Mouse (Mus musculus): Measurements from ENCODE around the gene Il1r2.

The Il1r2 gene

DNA sequence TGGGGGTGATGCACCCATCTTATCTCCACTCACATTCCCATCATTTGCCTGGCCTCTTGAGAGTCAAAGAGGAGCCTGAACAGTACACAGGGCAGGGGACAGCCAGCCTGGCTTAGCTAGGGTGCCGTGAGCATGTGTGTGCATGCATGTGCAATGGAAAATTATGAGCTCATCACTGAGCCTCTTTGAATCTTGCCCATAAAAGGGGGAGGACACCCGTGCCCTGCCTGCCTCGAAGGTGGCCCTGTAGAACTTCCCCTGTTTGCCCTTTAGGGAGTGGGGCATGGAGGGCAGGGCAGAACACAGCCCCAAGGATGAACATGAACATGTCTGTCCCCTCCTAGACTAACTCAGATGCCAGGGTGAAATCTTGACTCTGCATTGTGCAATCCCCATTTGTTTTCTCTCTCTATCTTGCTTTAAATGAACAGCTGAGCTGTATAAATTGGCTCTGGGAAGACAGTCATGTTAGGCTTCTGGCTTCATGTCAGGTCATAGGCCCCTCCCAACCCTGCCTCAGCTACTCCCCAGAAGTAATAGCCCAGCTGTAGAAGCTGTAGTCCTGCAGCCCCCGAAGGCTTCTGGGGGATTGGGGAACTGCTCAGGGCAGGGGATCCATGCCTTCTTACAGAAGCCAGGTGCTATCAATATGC is 14.6 kb upstream of the Il1r2 start:
- CTCF ChIA-PET, result no interaction called here

DNA sequence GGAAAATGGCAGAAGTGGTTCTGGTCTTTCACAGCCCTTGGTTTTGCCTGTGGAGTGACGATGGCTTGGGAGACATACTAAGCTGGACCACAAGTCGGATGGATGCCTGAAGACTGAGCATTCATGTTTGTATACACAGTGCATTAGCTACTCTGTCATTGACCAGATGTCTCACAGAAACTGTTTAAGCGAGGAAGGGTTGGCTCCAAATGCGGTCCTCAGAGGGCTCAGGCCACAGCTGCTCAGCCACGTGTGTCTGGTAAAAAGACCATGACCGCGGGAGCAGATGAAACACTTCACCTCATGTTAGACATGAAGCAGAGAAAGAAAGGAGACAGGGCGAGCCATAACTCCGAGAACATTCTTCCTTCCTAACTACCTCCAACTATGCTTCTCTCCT is 12.5 kb upstream of the Il1r2 start:
- CTCF ChIA-PET, result no interaction called here

DNA sequence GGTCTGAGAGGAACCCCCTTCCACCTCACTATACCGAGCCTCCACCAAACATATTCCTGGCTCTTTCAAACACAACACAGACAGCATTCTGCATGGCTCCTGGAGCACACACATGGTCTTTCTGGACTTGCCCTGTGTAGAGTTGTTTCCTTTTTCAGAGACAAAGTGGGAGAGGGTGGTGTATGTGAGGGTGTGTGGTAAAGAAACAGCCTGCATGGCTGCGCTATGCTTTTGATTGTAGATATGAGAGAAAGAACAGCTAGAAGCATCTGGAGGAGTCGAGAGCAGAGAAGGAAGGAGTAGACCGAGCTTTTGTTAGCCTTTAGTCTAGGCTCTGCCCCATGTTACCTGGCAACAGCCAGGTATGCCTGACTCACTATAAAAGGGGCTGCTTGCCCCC is 10.5 kb upstream of the Il1r2 start:
- CTCF ChIA-PET, result no interaction called here

DNA sequence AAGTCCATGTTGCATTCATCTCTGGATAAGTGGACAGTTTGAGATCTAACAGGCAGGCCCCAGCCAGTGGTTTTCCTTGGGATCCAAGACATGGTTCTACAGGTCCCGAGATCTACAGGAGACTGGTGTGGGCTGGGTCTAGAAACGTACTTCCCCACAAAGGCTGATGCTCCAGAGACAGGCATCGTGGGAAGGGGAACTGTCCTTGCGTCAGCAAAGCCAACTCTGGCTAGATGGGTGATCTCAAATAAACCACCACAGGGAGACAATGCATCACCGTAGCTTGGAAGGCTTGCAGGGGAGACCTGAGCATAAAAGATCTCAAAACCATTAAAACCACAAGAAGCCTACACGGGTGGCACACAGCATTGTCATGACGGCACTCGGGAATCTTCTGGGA is 9.4 kb upstream of the Il1r2 start:
- CTCF ChIA-PET, result no interaction called here

DNA sequence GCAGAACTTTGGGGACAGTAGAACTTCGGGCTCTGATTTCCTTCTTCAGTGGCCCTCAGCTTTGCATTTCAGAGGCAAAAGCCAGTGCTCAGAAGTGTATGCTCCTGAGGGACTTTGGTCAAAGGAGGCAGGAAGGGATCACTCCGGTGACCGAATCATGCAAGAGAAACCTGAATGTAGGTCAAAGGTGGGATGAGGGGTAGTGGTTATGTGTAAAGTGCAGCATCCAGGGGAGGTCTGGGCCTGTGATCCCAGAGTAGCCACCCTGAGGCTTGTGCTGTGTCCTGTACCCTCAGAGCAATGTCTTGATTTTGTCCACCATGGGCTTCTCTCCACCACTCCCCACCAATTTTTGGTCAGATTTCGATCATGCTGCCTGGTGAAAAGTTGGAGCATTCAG is 1.3 kb upstream of the Il1r2 start:
- CTCF ChIA-PET, result no interaction called here

DNA sequence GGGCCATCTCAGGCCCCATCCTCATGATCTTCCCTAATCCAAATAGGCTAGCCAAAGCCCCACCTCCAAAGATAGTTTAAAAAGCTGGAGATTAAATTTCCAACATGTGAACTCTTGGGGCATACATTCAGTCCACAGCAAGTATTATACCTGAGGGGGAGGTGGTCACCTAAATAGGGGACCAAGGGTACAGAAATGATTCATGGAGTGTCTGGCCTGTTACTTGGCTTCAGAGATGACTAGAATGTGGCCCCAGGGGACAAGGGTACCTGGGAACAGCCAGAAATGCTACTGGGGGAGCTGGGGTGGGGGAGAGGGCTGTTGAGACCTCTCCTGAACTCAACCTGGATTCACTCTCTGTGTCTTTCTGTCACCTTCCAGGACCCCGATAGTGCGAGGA is 3.4 kb downstream of the Il1r2 start:
- CTCF ChIA-PET, result no interaction called here

DNA sequence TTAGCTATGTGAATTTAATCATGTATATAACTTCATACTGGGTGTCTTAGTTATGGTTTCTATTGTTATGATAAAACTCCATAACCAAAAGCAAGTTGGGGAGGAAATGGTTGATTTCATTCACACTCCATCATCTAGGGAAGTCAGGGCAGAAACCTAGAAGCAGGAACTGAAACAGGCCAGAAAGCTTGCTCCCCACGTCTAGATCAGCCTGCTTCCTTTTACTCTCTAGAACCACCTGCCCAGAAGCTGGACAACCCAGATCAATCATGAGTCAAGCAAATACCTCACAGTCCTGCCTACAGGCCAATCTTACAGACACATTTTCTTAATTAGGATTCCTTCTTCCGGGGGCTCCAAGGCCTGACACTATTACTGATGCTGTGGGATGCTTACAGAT is 7.2 kb downstream of the Il1r2 start:
- CTCF ChIA-PET, result no interaction called here

DNA sequence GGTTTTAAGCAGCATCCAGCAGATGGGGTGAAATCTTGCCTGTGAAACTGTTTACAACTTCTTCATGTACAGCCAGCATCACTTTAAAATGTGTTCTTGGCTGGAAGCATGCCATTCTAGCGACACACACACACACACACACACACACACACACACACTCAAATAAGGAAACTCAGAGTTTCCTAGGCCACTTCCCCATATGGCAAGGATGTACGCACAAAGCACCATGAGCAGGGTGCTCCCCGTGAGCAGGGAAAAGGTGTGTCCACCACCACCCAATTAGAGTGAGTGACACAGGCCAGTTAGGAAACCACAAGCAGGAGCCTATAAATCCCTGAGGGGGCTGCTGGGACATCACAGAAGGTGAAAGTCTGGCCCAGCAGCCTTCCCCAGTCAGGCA is 10.5 kb downstream of the Il1r2 start:
- CTCF ChIA-PET, result no interaction called here

DNA sequence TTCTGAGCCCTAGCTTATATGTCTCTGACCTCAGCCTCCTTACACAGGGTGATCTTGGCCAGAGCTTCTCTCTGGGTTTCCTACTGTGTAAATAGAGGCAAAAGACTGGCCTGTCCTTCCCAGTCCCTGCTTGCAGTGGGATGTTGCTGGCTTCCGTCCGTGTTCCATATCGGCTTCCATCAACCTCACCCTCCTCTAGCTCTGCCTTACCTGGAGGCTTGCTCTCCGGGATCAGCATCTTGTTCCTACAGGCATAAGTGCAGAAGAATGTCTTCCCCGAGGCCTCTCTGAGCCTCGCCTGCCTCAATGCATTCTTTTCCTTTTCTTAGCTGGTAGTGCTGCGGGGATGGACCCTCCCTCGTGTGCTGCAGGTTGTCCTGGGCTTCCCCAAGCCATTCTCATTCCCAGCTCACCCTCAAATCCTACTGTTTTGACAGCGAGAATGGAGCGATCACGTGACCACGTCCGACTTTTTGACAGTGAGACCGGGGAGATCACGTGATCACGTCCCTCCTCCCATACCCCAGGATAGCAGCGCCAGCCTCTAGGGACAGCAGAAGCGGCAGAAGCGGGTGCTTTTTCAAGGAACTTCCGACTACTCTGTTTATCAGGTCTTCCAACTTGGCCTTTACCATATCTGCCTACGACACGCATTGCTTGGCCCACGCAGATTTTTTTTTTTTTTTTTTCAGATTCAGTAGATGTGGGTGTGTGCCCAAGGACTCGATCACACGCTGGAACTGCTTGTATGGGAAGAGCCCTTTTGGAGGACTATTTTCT is 11.7 kb downstream of the Il1r2 start:
- CTCF ChIA-PET, result no interaction called here

DNA sequence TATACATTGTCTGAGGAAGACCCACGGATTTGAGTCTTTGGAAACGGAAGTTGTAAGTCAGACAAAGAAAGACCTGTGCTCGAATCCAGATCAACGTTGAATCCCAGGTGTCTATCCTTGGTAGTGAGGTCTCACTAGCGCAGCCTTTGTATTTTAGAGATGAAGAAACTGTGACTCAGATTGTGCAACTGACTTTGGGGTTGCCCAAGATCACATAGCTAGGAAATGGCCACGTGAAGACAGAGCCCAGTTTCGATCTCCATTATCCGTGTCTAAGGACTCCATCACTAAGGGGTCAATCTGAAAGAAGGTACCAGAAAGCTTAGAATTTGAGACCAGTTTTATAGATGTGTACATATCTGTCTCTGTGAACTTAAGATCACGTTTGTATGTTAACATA is 17.3 kb downstream of the Il1r2 start:
- CTCF ChIA-PET, result interaction anchor here (0.5 to 1.1 kb wide), 2 partner anchors 26 to 34 kb away, joined by 3 read pairs; no protein-coding TSS in a partner anchor

DNA sequence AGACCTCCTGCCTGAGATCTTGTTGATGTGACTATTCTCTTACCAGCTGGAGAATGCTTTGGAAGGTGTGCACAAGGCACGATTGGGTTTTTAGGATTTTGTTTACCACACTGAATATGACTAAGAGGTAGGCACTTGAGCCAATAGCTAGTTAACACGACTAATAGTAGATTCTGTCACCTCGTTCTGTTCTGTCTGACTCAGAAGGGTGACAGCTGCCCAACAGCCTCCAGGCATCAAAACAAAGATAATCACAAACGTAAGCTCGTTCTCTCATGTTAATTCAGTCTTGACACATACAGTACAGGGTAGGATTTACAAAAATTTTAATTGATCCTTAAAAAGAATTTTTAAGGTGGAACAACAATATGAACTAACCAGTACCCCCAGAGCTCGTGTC is 18.7 kb downstream of the Il1r2 start:
- CTCF ChIA-PET, result no interaction called here

DNA sequence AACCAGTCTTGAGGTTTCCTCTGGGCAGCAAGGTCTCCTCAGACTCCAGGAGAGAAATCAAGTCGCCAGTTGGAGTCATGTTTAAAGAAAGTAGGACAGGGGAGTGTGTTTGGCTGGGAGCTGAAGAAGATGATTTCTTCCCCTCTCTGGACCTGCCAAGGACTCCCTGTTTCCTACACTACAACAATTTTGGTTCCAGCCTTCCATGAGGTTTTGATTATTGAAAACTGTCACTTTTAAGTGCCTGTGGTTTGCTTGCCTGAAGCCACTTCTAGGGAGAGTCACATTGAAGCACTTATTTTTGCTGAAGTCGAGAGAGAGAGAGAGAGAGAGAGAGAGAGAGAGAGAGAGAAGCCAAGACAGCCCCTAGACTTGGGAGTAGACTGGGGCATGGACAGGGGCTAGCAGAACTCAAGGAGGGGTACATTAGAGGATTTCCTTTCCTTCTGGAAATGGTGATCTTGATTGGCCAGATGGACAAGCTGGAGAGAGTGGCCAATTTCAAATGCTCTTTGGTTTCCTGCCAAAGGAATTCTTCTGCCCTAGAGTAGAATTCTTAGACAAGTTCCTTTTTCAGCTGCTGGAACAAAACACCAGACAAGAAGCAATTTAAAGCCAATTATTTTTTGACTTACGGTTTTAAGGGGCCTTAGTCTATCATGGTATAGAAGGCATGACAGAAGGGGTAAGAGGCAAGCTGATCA is 20.9 kb downstream of the Il1r2 start:
- CTCF ChIA-PET, result interaction anchor here (0.6 to 0.7 kb wide), 2 partner anchors 29 to 628 kb away, joined by 3 to 4 read pairs; no protein-coding TSS in a partner anchor

DNA sequence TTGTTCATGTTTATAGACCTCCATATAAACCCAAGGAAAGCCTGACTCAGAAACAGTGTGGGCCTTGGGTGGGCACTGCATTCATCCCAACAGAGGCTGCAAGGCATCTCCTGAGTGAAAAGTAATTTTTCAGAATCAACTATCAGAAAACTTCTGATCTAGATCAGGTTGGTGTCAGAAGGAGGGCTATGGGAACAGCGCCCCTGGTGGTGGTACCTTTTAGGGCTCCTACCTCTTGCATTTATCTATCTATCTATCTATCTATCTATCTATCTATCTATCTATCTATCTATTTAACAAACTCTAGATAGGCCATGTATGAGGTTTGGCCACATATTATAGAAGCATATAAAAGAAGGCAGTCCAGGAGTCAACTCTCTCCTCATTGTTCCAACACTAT is 21.7 kb downstream of the Il1r2 start:
- CTCF ChIA-PET, result no interaction called here

DNA sequence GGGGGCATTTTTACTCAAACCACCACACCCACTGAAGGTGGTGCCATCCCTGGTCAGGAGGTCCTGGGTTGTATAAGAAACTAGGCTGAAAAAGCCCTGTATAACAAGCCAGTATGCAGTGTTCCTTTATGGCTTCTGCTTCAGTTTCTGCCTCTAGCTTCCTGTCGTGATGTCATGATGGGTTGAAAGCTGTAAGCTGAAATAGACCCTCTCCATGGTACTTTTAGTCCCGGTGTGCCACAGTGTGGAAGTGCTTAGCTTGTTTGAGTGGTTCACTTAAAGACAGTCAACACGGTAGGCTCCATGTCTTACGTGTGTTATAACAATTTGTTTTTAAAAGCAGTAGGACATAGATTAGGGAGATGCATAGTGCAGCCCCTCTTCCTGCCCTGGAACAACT is 32.4 kb downstream of the Il1r2 start:
- CTCF ChIA-PET, result no interaction called here

DNA sequence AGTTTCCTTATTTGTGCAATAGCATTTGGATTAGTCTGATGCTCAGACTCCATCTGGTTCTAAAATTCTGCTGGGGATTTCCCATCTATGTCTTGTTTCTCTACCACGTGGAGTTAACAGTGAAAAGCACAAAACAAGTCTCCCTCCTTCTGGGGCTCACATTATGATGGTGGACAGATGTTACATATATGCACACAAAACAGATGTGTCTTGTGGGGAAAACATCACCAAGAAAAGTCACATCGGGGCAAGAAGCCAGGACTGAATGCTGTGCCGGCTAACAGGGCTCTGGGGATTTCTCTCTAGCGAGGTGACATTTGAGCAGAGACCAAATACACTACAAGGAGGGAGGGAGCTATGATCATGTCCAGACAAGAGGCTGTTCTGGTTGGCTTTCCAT is 32.8 kb downstream of the Il1r2 start:
- CTCF ChIA-PET, result no interaction called here

DNA sequence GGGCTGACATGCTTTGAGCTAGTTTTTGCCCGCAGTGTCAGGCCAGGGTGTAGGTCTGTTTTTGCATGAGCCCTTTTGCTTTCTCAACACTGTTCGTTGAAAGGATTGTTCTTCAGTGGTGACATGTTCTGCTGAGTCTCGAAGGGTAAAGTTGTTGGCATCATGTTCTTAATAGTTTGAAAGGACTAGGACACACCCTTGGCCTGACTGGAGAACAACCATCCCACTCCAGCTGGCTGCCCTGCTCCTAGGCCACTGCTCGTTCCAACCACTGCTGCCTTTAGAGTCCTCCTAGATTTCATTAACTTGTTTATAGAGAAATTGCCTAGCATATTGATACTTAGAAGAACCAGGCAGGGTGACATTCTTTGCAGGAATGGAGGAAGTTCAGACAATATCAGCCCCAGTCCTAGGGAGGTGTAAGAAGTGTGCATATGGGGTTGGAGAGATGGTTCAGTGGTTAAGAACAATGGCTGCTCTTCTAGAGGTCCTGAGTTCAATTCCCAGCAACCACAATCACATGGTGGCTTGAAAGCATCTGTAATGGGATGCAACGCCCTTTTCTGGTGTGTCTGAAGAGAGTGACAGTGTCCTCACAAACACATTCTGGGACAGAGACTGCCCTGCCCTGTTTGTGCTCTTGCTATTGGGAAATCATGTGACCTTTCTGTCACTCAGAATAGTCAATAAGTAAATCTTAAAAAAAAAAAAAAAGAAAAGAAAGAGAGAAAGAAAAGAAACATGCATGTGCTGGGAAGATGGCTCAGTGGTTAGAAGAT is 34.3 kb downstream of the Il1r2 start:
- CTCF ChIA-PET, result no interaction called here

DNA sequence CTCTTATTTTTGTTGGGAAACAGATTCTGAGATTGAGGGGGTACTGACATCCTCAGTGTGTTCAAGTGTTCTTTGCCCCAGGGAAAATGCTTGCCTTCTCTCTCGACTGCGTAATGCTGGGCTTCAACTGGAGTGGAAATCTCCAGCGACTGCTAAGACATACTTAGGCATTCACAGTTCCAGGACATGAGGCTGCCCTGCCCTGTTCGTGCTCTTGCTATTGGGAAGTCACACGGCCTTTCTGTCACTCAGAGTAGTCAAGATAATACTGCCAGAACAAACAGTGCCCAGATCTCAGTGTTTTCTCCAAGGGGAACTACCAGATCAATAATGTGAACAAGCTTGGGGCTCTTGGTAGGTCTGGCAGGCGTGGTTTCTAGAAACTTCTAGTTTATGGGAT is 35.9 kb downstream of the Il1r2 start:
- CTCF ChIA-PET, result no interaction called here

DNA sequence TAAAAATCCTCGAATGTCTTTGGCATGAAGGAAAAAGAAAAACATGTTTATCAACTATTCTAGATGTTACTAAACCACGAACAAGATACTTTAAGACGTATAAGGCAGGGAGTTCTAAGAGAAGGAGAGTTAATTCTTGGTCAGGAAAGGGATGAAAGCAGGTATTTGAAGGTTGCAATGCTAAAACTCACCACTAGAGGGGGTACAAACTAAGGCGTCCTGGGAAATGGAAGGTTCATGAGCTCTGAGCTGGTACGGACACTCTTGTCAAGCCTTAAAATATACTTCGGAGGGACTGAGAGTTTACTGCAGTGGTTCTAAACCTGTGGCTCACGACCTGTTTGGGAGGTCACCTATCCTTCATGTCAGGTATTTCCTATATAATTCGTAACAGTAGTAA is 41.4 kb downstream of the Il1r2 start:
- CTCF ChIA-PET, result interaction anchor here (0.8 to 1.9 kb wide), 4 partner anchors 232 to 265 kb away, joined by 3 to 4 read pairs (median 4); no protein-coding TSS in a partner anchor

DNA sequence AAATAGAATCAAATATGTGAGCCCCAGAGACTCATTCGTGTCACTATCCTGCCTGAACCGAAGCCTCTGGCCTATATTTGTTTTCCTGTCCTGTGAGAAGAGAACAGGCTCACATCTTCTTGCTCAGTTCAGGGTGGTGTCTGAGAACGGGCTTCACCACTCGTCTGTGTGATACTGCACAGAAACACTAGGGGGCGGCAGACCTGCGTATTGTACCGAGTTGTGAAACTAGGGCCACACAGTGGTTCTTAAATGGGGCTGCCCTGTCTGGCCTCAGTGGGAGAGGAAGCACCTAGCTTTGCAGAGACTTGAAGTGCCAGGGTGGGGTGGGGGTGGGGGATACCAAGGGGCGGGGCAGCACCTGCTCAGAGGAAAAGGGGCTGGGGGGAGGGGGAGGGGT is 42.5 kb downstream of the Il1r2 start:
- CTCF ChIA-PET, result interaction anchor here (0.6 to 1.4 kb wide), 2 partner anchors 25 to 131 kb away, joined by 3 read pairs; no protein-coding TSS in a partner anchor

DNA sequence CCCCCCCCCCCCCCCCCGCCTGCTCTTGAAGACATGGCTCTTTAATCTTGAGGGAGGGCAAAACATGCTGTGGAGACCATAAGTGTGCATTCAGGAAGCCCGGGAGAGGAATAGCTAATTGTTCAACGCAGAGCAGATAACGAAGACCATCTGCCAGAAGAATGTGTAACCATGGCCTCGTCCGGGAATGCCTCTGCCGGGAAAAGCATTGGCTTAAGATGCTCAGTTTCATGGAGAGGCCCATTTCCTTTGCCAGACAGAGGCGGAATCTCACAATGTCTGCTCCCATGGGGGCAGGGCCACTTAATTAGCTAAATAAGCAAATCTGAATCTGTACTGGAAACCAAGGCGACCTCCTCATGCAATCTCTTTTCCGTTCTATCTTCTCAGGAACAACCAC is 43.7 kb downstream of the Il1r2 start:
- CTCF ChIA-PET, result interaction anchor here (1.4 kb wide), 1 partner anchor 26 kb away, joined by 3 read pairs; no protein-coding TSS in a partner anchor

DNA sequence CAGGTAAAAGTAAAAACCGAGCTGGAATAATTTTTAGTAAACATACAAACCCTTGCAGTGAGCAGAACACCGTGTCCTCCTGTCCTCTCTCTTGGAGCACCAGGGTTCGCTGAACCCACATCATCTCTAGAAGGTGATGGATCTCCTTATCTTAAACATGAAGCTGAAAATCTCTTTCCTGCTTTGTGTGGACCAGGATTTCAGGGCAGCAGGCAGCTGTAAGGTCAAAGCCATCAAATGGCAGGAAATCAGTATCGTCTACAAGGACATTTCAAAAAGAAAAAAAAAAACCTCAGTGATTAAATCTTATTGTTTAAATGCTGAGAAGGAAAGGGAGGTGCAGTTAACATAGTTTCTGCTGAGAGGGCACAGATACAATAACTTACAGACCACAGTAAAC is 50.4 kb downstream of the Il1r2 start:
- CTCF ChIA-PET, result no interaction called here

DNA sequence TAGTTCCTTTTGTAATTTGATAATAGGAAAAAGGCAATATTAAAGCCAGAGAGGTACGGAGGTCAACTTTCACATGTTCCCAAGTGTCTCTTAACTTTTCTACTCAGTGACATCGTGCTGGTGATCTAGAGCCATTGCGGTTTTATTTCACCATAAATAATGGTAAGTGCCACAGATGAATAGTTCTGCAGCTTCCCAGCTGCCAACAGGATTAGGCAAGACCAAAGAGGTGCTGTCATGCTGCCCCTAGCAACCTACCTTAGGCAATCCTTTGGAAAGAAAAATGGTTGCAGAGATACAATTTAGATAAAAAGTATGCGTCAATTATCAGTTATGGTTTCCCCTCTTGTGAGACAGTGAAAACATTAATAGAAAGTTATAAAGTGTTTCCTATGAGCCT is 54.6 kb downstream of the Il1r2 start:
- CTCF ChIA-PET, result no interaction called here

Data from spleen, embryonic (tissue).